Mouse (Mus musculus) cerebellum, adult 2 months (tissue): Measurements from ENCODE around the gene Ubxn6. TPM values are rescaled to one million over a fixed set of nuclear protein-coding genes. Genes with fewer than 3 reads are reported as not detected.

Experiments used
- DNase-seq, 2 experiments: peaks; one replicate each; pipeline ENCODE4 v3.0.0; 2021
- H3K27ac ChIP-seq: fragments of 200-500 bp; 2 replicates; pipeline ENCODE4 v1.5.1; 2012; ENCODE audit warnings: low read length, control low read depth, inconsistent platforms; ENCODE audit not compliant: insufficient read depth
- H3K27me3 ChIP-seq: fragments of 200-500 bp; 2 replicates; pipeline ENCODE4 v1.6.1; 2012; ENCODE audit warnings: inconsistent platforms, mild to moderate bottlenecking, low read length, moderate library complexity; ENCODE audit not compliant: control insufficient read depth, insufficient read depth
- H3K4me1 ChIP-seq: fragments of 200-500 bp; 2 replicates; pipeline ENCODE4 v1.6.1; 2011; ENCODE audit warnings: low read length; ENCODE audit not compliant: control insufficient read depth, insufficient read depth
- H3K4me3 ChIP-seq: fragments of 200-500 bp; replicated peaks from 2 replicates; pipeline ENCODE3; 2011; ENCODE audit warnings: mild to moderate bottlenecking, low read depth, low read length, control low read depth; ENCODE audit not compliant: insufficient read depth
- CTCF ChIP-seq: fragments of 200-500 bp; IDR thresholded peaks from 2 replicates; pipeline ENCODE4 v1.5.1; 2011; ENCODE audit warnings: low read depth, mild to moderate bottlenecking, control low read depth, low read length, moderate library complexity, borderline replicate concordance; ENCODE audit not compliant: insufficient read depth
- POLR2A ChIP-seq: fragments of 200-500 bp; IDR thresholded peaks from 2 replicates; pipeline ENCODE4 v1.6.1; 2011; ENCODE audit warnings: low read length, control low read depth, borderline replicate concordance; ENCODE audit not compliant: insufficient read depth
- WGBS: fragments of 180-500 bp; shearing (Covaris S2); methylation state at CpG from one replicate; pipeline ENCODE4 v1.1.7; 2018; 5-methylcytosine and 5-hydroxymethylcytosine counted together
- polyA plus RNA-seq: library from polyadenylated mRNA; depleted of rRNA; stranded (reverse); fragments of >200 nt; gene quantifications from 2 replicates; pipeline ENCODE4 v1.2.3, GENCODE M21; 2012

The Ubxn6 gene
- polyA plus RNA-seq, 1 experiment, result 114 TPM

- Histone ChIP-seq H3K4me3 (no peak overlapping the region), H3K4me1 (peaks cover 95% of the 10 kb centered on the region), H3K27me3 (no peaks in the 10 kb centered on the region), H3K27ac (peak overlapping the region; percentile 8; the same call in 1 of the 2 replicates)
- DNase-seq, result peak in 1 of 2 experiments; percentile 27
- 37% methylated on average over 2 of the region's 2 CpGs for WGBS
- TF ChIP-seq POLR2A (no peak), CTCF (no peak)
Measured at GRCm38 (mm10) chr17:56024476-56024875, 50.4 kb downstream of the Ubxn6 start.

- Histone ChIP-seq H3K4me3 (no peak overlapping the region), H3K27ac (peak overlapping the region; percentile 72), H3K4me1 (peaks cover 94% of the 10 kb centered on the region), H3K27me3 (no peaks in the 10 kb centered on the region)
- WGBS, result 82% methylated on average over 5 of the region's 5 CpGs
- TF ChIP-seq CTCF, result no peak
- no peak for TF ChIP-seq POLR2A
- peak; percentile 14 to 28 for DNase-seq
Measured at GRCm38 (mm10) chr17:56023386-56023785, 51.4 kb downstream of the Ubxn6 start.

GRCm38 (mm10) chr17:56022989-56023290, 51.9 kb downstream of the Ubxn6 start:
- TF ChIP-seq POLR2A (no peak), CTCF (no peak)
- Histone ChIP-seq H3K27me3 (no peaks in the 10 kb centered on the region), H3K4me1 (peaks cover 93% of the 10 kb centered on the region), H3K27ac (peak overlapping the region; percentile 72), H3K4me3 (no peak overlapping the region)
- DNase-seq, result no peak
- 6% methylated on average over 4 of the region's 4 CpGs for WGBS

GRCm38 (mm10) chr17:56022131-56022988, 52.5 kb downstream of the Ubxn6 start:
- 33% methylated on average over 2 of the region's 2 CpGs for WGBS
- no peak for TF ChIP-seq CTCF
- no peak for TF ChIP-seq POLR2A
- peak; percentile 74 to 79 for DNase-seq

GRCm38 (mm10) chr17:56021161-56021910, 53.5 kb downstream of the Ubxn6 start:
- no peaks in the 10 kb centered on the region for H3K27me3 ChIP-seq
- no peak for TF ChIP-seq CTCF
- TF ChIP-seq POLR2A, result no peak
- WGBS, result 66% methylated on average over 4 of the region's 4 CpGs
- H3K4me1 ChIP-seq, result peaks cover 84% of the 10 kb centered on the region
- no peak overlapping the region for H3K4me3 ChIP-seq
- peak overlapping the region; percentile 72 for H3K27ac ChIP-seq
- peak; percentile 43 to 44 for DNase-seq

More at GRCm38 (mm10) chr17:56022131-56022988, 52.5 kb downstream of the Ubxn6 start:
- no peak overlapping the region for H3K4me3 ChIP-seq
- H3K27me3 ChIP-seq, result no peaks in the 10 kb centered on the region
- peaks cover 88% of the 10 kb centered on the region for H3K4me1 ChIP-seq
- peak overlapping the region; percentile 72 for H3K27ac ChIP-seq

- Histone ChIP-seq H3K27ac (peak overlapping the region; percentile 72; the same call in 1 of the 2 replicates), H3K27me3 (no peaks in the 10 kb centered on the region), H3K4me1 (peaks cover 81% of the 10 kb centered on the region), H3K4me3 (no peak overlapping the region)
- peak; percentile 42 to 54 for DNase-seq
- WGBS, result 89% methylated on average over 6 of the region's 6 CpGs
- TF ChIP-seq POLR2A (no peak), CTCF (no peak)
Measured at GRCm38 (mm10) chr17:56020400-56021084, 54.3 kb downstream of the Ubxn6 start.

GRCm38 (mm10) chr17:56018347-56019131, 56.3 kb downstream of the Ubxn6 start:
- H3K4me3 ChIP-seq, result no peak overlapping the region
- peaks cover 63% of the 10 kb centered on the region for H3K4me1 ChIP-seq
- DNase-seq, result peak; percentile 86 to 89
- H3K27ac ChIP-seq, result peak overlapping the region; percentile 47
- no peaks in the 10 kb centered on the region for H3K27me3 ChIP-seq
- TF ChIP-seq CTCF, result peak; percentile 86
- no peak for TF ChIP-seq POLR2A
- WGBS, result 48% methylated on average over 20 of the region's 20 CpGs
